Mouse (Mus musculus) forebrain, embryonic 15.5 days (tissue): Measurements from ENCODE around the gene Cyyr1. TPM values are rescaled to one million over a fixed set of nuclear protein-coding genes. Genes with fewer than 3 reads are reported as not detected.

Experiments
- ATAC-seq: fragments of 200-750 bp; cut with Nextera tagmentation; replicated peaks from 2 replicates; pipeline ENCODE4 v1.8.0; 2017; ENCODE audit warnings: mild to moderate bottlenecking, moderate TSS enrichment, moderate library complexity
- H3K27ac ChIP-seq: fragments of 300-500 bp; sonication (generic); replicated peaks from 2 replicates; pipeline ENCODE4 v1.5.1; 2015; ENCODE audit warnings: mild to moderate bottlenecking, inconsistent platforms
- H3K27me3 ChIP-seq: fragments of 300-500 bp; sonication (generic); 2 replicates; pipeline ENCODE4 v1.6.1; 2015; ENCODE audit warnings: inconsistent platforms
- H3K36me3 ChIP-seq: fragments of 300-500 bp; sonication (generic); 2 replicates; pipeline ENCODE4 v1.6.1; 2015; ENCODE audit warnings: mild to moderate bottlenecking, inconsistent platforms
- H3K4me1 ChIP-seq: fragments of 300-500 bp; sonication (generic); 2 replicates; pipeline ENCODE4 v1.6.1; 2015; ENCODE audit warnings: inconsistent platforms
- H3K4me2 ChIP-seq: fragments of 300-500 bp; sonication (generic); replicated peaks from 2 replicates; pipeline ENCODE4 v1.6.1; 2015; ENCODE audit warnings: mild to moderate bottlenecking, inconsistent platforms
- H3K4me3 ChIP-seq: fragments of 300-500 bp; sonication (generic); 2 replicates; pipeline ENCODE4 v1.5.1; 2015; ENCODE audit warnings: mild to moderate bottlenecking, inconsistent platforms
- H3K9ac ChIP-seq: fragments of 300-500 bp; sonication (generic); replicated peaks from 2 replicates; pipeline ENCODE4 v1.6.1; 2015; ENCODE audit warnings: mild to moderate bottlenecking, inconsistent platforms
- H3K9me3 ChIP-seq: fragments of 300-500 bp; sonication (generic); 2 replicates; pipeline ENCODE4 v1.6.1; 2016; ENCODE audit warnings: inconsistent platforms
- WGBS: fragments of 180-500 bp; shearing (Covaris S2); methylation state at CpG from one replicate; pipeline ENCODE4 v1.1.7; 2015; ENCODE audit warnings: mixed read lengths; 5-methylcytosine and 5-hydroxymethylcytosine counted together
- polyA plus RNA-seq: library from polyadenylated mRNA; unstranded; fragments of >200 nt; fragmentation: Nextera tagmentation; extraction: Ambion mirVana; gene quantifications from 2 replicates; pipeline ENCODE4 v1.2.1, GENCODE M21; 2015

Cyyr1 gene
- polyA plus RNA-seq, 1 experiment from 2014 or later, result 2.0 TPM

DNA sequence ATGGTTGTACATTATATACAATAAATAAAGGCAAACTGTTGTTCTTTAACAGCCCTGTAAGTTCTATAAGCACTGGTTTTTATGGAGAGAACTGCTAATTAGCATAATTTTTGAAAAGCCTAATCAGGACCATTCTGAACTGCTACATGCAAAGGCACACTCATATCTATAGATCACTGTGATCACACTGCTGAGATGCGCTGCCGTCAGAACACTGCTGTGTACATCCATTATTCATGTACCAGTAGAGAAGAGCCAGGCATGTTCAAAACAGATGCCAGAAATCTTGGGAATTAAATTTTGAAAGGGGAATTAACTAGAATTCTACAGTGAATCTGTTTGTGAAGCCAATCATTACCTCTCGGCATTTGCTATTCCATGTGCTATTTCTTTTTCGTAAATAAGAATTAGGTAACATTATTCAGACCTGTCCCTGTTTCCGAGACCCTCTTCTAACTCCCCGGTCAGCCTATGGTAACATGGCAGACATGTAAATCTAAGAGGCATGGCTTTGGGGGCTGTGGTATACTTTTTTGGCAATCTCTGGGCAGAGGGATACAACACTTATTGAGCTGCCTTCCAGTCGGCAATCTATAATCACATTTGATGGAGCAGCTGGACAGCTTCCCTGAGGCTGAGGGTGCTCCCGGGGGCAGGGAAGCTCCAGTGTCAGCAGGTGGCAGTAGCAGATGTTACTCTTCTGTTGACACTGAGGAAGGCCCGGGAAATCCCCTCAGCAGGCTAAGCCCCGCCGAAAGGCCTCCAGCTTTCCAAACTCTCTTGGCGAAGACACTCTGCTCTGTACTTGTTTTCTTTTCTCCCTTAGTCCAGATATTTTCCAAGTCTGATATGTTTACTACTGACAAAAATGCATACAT lies 25.2 kb downstream of the Cyyr1 start:
- Histone ChIP-seq H3K4me1 (no peaks in the 10 kb centered on the region), H3K4me3 (no peak overlapping the region), H3K9ac (no peak overlapping the region), H3K36me3 (no peaks in the 10 kb centered on the region), H3K4me2 (no peak overlapping the region), H3K9me3 (no peaks in the 10 kb centered on the region), H3K27ac (no peak overlapping the region), H3K27me3 (no peaks in the 10 kb centered on the region)
- WGBS, result 57% methylated on average over 12 of the region's 12 CpGs
- ATAC-seq, result peak; percentile 92

DNA sequence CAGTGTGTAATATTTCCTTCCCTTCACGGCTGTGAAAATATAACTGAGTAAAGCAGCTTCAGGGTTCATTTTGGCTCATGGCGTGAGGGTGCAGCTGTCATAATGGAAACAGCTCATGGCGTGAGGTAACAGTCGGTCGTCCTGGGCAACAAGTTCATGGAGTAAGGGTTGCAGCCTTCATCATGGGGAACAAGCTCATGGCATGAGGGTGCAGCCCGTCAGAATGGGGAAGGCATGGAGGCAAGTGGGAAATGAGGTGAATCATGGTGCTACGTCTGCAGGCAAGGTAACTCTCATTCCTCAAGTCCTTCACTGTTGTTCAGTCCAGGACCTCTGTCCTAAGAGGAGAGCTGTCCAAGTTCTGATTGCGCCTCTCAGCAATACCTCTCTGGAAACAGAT lies 28.6 kb downstream of the Cyyr1 start:
- Histone ChIP-seq H3K36me3 (no peaks in the 10 kb centered on the region), H3K4me3 (no peak overlapping the region), H3K4me1 (no peaks in the 10 kb centered on the region), H3K9ac (no peak overlapping the region), H3K27me3 (no peaks in the 10 kb centered on the region), H3K4me2 (no peak overlapping the region), H3K27ac (no peak overlapping the region), H3K9me3 (no peaks in the 10 kb centered on the region)
- WGBS, result 90% methylated on average over 8 of the region's 8 CpGs
- no peak for ATAC-seq

DNA sequence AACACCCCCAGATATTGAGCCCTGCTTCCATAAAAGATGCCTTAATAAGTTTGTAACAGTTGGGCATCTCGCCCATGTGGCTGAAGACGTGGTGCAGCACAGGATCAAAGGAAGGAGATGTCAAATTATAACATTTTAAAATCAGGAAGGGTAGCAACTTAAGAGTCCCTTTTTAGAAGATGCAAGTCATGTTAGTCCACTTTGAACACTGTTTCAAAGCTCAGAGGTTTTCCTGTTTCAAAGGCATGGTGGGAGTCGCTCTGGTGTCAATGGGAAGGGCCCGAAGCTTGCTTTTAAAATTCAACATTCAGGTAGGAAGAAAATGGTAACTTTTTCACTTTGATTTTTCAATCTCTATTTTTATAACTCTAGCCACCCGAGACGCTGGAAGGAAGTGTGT lies 45.9 kb downstream of the Cyyr1 start:
- H3K9ac ChIP-seq, result no peak overlapping the region
- ATAC-seq, result no peak
- WGBS, result 87% methylated on average over 6 of the region's 6 CpGs
- no peaks in the 10 kb centered on the region for H3K9me3 ChIP-seq
- H3K27me3 ChIP-seq, result no peaks in the 10 kb centered on the region
- no peaks in the 10 kb centered on the region for H3K36me3 ChIP-seq
- no peak overlapping the region for H3K4me2 ChIP-seq
- H3K27ac ChIP-seq, result no peak overlapping the region
- no peak overlapping the region for H3K4me3 ChIP-seq
- H3K4me1 ChIP-seq, result no peaks in the 10 kb centered on the region

DNA sequence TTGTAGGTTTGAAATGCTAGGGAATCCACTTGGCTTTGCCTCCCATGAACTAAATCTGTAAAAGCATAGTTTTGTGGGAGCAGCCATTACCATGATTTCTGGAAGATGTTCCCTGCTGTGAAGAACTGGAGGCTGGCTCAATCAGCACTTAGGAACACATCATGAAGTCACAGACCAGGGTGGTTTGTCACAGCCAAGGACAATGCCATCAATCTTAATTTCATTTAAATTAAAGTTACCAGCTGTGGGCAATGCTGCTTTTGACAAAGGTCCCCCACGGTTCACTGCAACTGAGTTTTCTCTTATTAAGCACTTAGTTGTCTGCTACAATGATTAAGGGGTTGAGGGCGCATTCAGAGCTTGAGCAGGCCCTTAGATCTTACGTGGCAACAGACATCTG lies 48.1 kb downstream of the Cyyr1 start:
- no peak for ATAC-seq
- Histone ChIP-seq H3K36me3 (no peaks in the 10 kb centered on the region), H3K4me1 (no peaks in the 10 kb centered on the region), H3K9me3 (no peaks in the 10 kb centered on the region), H3K4me3 (no peak overlapping the region), H3K27ac (no peak overlapping the region), H3K4me2 (no peak overlapping the region), H3K9ac (no peak overlapping the region), H3K27me3 (no peaks in the 10 kb centered on the region)
- WGBS, result 47% methylated on average over 3 of the region's 3 CpGs

DNA sequence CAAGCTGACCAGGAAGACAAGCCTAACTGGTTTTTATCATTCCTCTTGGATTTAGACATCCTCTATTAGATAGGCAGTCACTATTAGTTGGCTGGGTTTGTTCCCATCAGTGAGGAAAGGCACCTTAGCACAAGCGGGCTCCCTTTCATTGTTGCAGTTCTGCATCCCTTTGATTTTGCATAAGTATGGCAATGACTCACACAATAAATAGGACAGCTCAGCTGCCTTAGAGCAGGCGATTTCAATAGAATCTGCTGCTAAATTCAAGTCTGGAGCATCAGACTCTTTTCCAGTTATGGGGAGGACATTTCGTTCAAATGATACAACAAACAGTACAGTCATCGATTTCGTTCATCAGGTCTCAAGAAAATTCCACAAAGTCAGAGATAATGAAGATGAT lies 49.8 kb downstream of the Cyyr1 start:
- no peak for ATAC-seq
- WGBS, result 80% methylated on average over 5 of the region's 5 CpGs
- Histone ChIP-seq H3K36me3 (no peaks in the 10 kb centered on the region), H3K9me3 (no peaks in the 10 kb centered on the region), H3K4me3 (no peak overlapping the region), H3K4me1 (no peaks in the 10 kb centered on the region), H3K27me3 (no peaks in the 10 kb centered on the region), H3K4me2 (no peak overlapping the region), H3K9ac (no peak overlapping the region), H3K27ac (no peak overlapping the region)

DNA sequence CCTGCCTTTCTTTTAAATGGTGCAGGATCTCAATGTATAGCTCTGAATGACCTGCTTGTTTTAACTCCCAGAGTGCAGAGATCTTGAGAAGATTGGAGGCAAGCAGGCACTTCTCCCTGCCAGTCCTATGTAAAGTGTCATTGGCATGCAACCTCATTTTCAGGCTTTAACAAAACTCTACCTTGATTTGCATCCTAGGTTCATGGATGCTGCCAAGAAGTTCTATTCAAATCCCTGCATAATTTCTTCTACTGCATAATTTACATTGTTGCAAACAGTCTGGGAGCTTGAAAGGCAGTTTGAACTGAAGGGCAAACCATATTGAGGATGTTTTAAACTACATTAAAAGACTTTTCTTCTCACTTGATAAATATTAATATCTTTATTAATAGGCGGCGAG lies 57.4 kb downstream of the Cyyr1 start:
- H3K4me1 ChIP-seq, result 0 out of 2 replicates have a peak, but pooled peaks cover 2% of the 10 kb centered on the region
- 38% methylated on average over 2 of the region's 2 CpGs for WGBS
- peak; percentile 84 for ATAC-seq
- H3K9ac ChIP-seq, result no peak overlapping the region
- no peak overlapping the region for H3K4me3 ChIP-seq
- no peaks in the 10 kb centered on the region for H3K9me3 ChIP-seq
- no peaks in the 10 kb centered on the region for H3K27me3 ChIP-seq
- peak overlapping the region; percentile 52; the same call in 1 of the 2 replicates for H3K27ac ChIP-seq
- no peak overlapping the region for H3K4me2 ChIP-seq
- no peaks in the 10 kb centered on the region for H3K36me3 ChIP-seq

DNA sequence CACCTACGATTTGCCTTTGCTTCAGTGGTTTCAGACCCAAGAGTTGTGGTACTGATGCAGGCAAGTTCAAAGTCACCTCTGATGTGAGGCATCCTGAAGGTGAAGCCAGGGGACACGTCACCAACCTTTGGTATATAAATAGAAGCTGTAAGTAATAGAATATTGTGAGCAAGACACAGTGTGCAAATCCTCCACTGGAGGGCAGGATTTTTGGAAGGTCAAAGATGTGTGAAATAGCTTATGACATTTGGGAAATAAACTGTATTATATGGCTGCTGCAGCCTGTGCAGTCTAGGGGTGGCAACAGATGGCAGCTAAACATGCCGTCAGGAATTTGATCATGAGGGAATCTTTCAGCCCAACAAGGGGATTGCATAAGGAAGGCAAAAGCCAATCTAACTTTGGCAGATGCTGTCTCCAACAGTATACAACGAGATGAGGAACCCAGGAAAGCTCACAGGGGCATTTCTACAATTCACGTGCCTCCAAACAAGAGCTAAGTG lies 65.0 kb downstream of the Cyyr1 start:
- WGBS, result 77% methylated on average over 5 of the region's 5 CpGs
- ATAC-seq, result peak; percentile 41; the same call in 1 of the 2 replicates
- no peak overlapping the region for H3K4me3 ChIP-seq
- H3K4me2 ChIP-seq, result no peak overlapping the region
- H3K9me3 ChIP-seq, result no peaks in the 10 kb centered on the region
- H3K9ac ChIP-seq, result no peak overlapping the region
- H3K4me1 ChIP-seq, result no peaks in the 10 kb centered on the region
- H3K27me3 ChIP-seq, result no peaks in the 10 kb centered on the region
- H3K36me3 ChIP-seq, result no peaks in the 10 kb centered on the region
- H3K27ac ChIP-seq, result no peak overlapping the region

DNA sequence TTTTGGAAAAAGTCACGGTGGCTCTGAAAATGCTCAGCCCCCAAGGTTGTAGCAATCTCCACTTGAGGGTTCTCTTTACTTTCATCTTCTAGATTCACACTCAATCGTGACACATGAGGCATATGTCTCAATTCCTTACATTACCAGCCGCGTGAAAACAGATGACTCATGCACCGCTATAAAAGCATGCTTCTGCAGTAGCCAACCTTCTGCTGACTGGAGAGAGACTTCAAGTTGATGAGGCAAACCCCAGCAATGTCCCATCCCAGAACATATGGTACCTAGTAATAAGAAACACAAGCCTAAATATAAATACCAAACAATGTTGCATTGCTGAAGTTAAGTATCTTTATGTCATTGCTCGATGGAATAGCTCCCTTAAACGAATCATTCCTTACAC lies 65.9 kb downstream of the Cyyr1 start:
- Histone ChIP-seq H3K4me3 (no peak overlapping the region), H3K4me2 (no peak overlapping the region), H3K9ac (no peak overlapping the region), H3K9me3 (no peaks in the 10 kb centered on the region), H3K27me3 (no peaks in the 10 kb centered on the region), H3K27ac (no peak overlapping the region), H3K4me1 (no peaks in the 10 kb centered on the region), H3K36me3 (no peaks in the 10 kb centered on the region)
- WGBS, result 81% methylated on average over 7 of the region's 7 CpGs
- ATAC-seq, result no peak

DNA sequence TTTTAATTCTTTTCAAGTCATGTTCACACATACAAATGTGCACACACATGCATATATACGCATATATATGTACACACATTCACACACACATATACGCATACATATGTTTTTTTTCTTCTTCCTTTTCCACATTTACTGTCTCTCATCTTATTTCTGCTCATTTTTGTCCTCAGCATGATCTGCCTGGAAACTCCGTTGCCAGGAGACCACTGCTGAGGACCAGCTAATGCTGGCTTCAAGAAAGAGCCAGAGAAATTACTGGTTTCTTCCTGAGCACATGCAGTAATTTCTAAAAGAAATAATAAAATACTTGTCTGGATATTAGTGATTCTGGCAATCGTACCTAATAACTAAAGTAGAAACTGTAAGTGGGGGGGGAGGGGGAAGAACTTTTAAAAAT lies 68.6 kb downstream of the Cyyr1 start:
- no peak for ATAC-seq
- no peaks in the 10 kb centered on the region for H3K36me3 ChIP-seq
- no peak overlapping the region for H3K27ac ChIP-seq
- no peak overlapping the region for H3K4me2 ChIP-seq
- no peak overlapping the region for H3K9ac ChIP-seq
- no peaks in the 10 kb centered on the region for H3K27me3 ChIP-seq
- H3K9me3 ChIP-seq, result no peaks in the 10 kb centered on the region
- H3K4me1 ChIP-seq, result no peaks in the 10 kb centered on the region
- H3K4me3 ChIP-seq, result no peak overlapping the region
- WGBS, result 82% methylated on average over 4 of the region's 4 CpGs

DNA sequence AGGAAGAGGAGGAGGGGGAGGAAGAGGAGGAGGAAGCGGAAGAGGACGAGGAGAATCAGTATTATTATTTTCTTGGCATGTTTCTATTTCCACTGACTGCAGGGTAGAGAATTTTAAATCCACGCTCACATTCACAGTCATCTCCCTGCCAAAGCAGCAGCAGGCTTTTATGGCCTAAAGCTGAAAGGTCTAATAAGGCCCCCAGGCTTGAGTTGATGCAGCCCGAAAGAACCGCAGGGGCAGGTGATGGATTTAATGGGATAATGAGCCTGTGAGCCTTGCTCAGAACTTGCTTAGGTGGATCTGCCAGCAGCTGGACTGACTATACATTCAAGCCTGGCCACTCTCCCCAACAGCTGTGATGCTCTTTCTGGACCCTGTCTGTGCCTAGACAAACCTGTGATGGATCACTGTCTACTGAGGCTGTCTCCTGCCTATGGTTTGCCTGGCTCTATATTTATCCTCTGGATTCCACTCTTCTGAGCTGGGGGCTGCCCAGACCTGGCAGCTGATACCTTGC lies 78.6 kb downstream of the Cyyr1 start:
- no peak overlapping the region for H3K4me3 ChIP-seq
- no peak overlapping the region for H3K9ac ChIP-seq
- WGBS, result 62% methylated on average over 5 of the region's 5 CpGs
- H3K27me3 ChIP-seq, result no peaks in the 10 kb centered on the region
- H3K9me3 ChIP-seq, result no peaks in the 10 kb centered on the region
- no peaks in the 10 kb centered on the region for H3K36me3 ChIP-seq
- H3K27ac ChIP-seq, result no peak overlapping the region
- 0 out of 2 replicates have a peak, but pooled peaks cover 2% of the 10 kb centered on the region for H3K4me1 ChIP-seq
- no peak overlapping the region for H3K4me2 ChIP-seq
- no peak for ATAC-seq

DNA sequence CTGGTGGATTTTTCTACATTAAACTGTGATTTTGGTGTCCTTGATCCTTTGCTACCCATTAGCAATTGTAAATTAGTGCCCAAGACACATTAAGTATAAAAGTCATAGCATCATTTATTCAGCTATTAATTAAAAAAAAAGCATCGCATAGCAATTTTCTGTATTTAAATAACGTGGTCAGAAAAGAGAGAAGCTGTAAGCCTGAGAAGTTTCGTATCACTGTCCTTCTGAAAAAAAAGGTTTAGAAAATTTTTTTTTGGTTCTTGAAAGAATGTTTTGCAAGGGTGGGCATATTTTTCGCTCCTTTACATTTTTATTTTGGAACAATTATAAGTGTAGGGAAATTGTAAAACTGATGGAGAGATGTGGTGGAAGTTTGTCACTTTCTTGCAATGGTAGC lies 83.1 kb downstream of the Cyyr1 start:
- H3K27me3 ChIP-seq, result no peaks in the 10 kb centered on the region
- H3K4me2 ChIP-seq, result no peak overlapping the region
- ATAC-seq, result no peak
- H3K27ac ChIP-seq, result no peak overlapping the region
- no peak overlapping the region for H3K9ac ChIP-seq
- WGBS, result 84% methylated on average over 4 of the region's 4 CpGs
- H3K4me1 ChIP-seq, result 0 out of 2 replicates have a peak, but pooled peaks cover 2% of the 10 kb centered on the region
- H3K36me3 ChIP-seq, result no peaks in the 10 kb centered on the region
- no peak overlapping the region for H3K4me3 ChIP-seq
- no peaks in the 10 kb centered on the region for H3K9me3 ChIP-seq

DNA sequence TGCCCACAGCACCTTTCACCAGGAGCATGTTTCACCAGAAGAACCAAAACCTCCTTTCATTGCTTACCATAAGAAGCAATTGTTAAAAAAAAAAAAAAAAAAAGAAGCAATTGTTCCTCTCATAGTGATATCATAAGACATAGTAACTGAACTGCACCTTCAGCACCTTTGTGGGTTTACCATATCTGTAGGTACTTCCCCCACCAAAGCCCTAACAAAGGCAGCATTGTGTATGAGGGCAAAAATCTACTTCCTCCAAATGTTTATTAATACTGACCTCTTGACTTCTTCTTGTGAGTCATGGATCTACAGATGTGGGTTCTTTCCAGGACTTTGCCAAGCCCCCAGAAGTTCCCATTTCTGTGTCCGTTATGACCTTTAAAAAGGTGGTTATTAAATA lies 98.2 kb downstream of the Cyyr1 start:
- no peak for ATAC-seq
- no peaks in the 10 kb centered on the region for H3K4me1 ChIP-seq

More for the DNA sequence above, 98.2 kb downstream of the Cyyr1 start:
- Histone ChIP-seq H3K36me3 (no peaks in the 10 kb centered on the region), H3K27me3 (no peaks in the 10 kb centered on the region), H3K9ac (no peak overlapping the region), H3K9me3 (no peaks in the 10 kb centered on the region), H3K4me2 (no peak overlapping the region), H3K4me3 (no peak overlapping the region), H3K27ac (no peak overlapping the region)
- WGBS, result 84% methylated on average over 1 of the region's 1 CpGs
